Mouse (Mus musculus): ENCODE measurements around the gene Usp11. TPM values are rescaled to one million over a fixed set of nuclear protein-coding genes. Genes with fewer than 3 reads are reported as not detected.
A peak's percentile ranks its signal among the peaks of the same experiment; 100 is the strongest.
"Not testable (repeated sequence)": the region's sequence is repeated elsewhere in the genome, so short reads cannot be mapped to it uniquely, and the experiment has no call there.

Usp11 gene
- polyA plus RNA-seq, 1 experiment from 2014 or later: 27.4 TPM

DNA sequence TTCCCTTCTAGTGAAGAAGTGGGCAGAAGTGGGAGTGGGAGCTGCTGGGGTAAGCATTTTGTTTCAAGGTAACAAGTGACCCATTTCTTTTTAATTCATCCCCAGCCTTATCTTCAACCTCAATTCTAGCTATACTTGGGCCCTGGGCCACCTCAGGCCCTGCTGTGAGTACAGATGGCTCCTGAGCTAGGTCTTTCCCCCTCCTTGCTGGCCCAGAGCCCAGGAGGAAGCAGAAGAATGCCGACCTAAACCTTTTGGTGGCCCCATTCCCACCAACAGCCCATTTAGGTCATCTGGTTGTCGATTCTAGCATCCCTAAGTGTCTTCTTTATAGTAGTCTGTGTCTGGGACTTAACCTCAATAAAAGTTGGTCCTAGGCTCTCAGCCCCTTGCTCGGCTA is 12.1 kb upstream of the Usp11 start:
- H3K9me3 ChIP-seq (replicated peaks): no peaks in the 10 kb centered on the region
- no peak overlapping the region for H3K27ac ChIP-seq
- H3K4me1 ChIP-seq (replicated peaks): peaks cover 18% of the 10 kb centered on the region
- H3K4me2 ChIP-seq: no peak overlapping the region
- H3K4me3 ChIP-seq: no peak overlapping the region
- 46% methylated on average over 3 of the region's 3 CpGs for WGBS
- no peaks in the 10 kb centered on the region for H3K27me3 ChIP-seq
- peaks cover 30% of the 10 kb centered on the region; the same call in 1 of the 2 replicates for H3K36me3 ChIP-seq
- H3K9ac ChIP-seq: no peak overlapping the region
- ATAC-seq (replicated peaks; ENCODE audit: insufficient number of reproducible peaks, insufficient read depth, low FRiP score, low read depth): no peak

GRCm38 (mm10) chrX:20692616-20693015 is 11.1 kb upstream of the Usp11 start:
- Histone ChIP-seq H3K27ac (no peak overlapping the region), H3K9ac (no peak overlapping the region), H3K36me3 (peaks cover 40% of the 10 kb centered on the region; the same call in 1 of the 2 replicates), H3K4me1 (replicated peaks) (peaks cover 15% of the 10 kb centered on the region), H3K27me3 (no peaks in the 10 kb centered on the region), H3K4me3 (no peak overlapping the region), H3K4me2 (no peak overlapping the region), H3K9me3 (replicated peaks) (no peaks in the 10 kb centered on the region)
- 73% methylated on average over 1 of the region's 1 CpGs for WGBS
- ATAC-seq (replicated peaks; ENCODE audit: insufficient number of reproducible peaks, insufficient read depth, low FRiP score, low read depth): no peak

GRCm38 (mm10) chrX:20695842-20696241 is 7.9 kb upstream of the Usp11 start:
- ATAC-seq (replicated peaks; ENCODE audit: insufficient number of reproducible peaks, insufficient read depth, low FRiP score, low read depth): no peak
- peaks cover 50% of the 10 kb centered on the region; the same call in 1 of the 2 replicates for H3K36me3 ChIP-seq
- no peaks in the 10 kb centered on the region for H3K9me3 ChIP-seq (replicated peaks)

GRCm38 (mm10) chrX:20704295-20705082 is 783 bp downstream of the Usp11 start:
- H3K27me3 ChIP-seq: no peaks in the 10 kb centered on the region
- H3K9ac ChIP-seq: peak overlapping the region; percentile 60
- H3K9me3 ChIP-seq (replicated peaks): no peaks in the 10 kb centered on the region
- ATAC-seq (replicated peaks; ENCODE audit: insufficient number of reproducible peaks, insufficient read depth, low FRiP score, low read depth): peak; percentile 96
- H3K36me3 ChIP-seq: no peaks in the 10 kb centered on the region
- WGBS: 14% methylated on average over 32 of the region's 32 CpGs
- H3K4me3 ChIP-seq: peak overlapping the region; percentile 60
- H3K27ac ChIP-seq: peak overlapping the region; percentile 92
- H3K4me2 ChIP-seq: peak overlapping the region; percentile 59
- no peaks in the 10 kb centered on the region for H3K4me1 ChIP-seq (replicated peaks)

More at GRCm38 (mm10) chrX:20695842-20696241, 7.9 kb upstream of the Usp11 start:
- H3K4me1 ChIP-seq (replicated peaks): peaks cover 2% of the 10 kb centered on the region; the same call in 1 of the 2 replicates
- no peaks in the 10 kb centered on the region for H3K27me3 ChIP-seq
- no peak overlapping the region for H3K27ac ChIP-seq
- no peak overlapping the region for H3K9ac ChIP-seq
- no peak overlapping the region for H3K4me2 ChIP-seq
- H3K4me3 ChIP-seq: no peak overlapping the region
- 66% methylated on average over 4 of the region's 4 CpGs for WGBS

DNA sequence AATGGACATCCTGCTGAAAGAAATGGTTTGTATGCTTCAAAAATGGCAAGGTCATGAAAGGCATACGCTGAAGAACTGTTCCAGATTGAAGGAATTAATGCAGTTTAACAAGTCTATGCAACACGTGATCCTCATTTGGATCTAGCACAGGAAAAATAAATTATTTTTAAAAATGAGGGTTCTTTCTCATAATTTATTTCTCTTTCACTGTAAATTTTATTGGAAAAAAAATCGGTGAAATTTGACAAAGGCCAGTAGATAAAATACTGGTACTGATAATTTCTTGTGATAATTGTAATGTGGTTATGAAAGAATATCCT is 1.3 kb downstream of the Usp11 start:
- WGBS: 22% methylated on average over 3 of the region's 3 CpGs
- no peaks in the 10 kb centered on the region for H3K9me3 ChIP-seq (replicated peaks)
- H3K4me3 ChIP-seq: peak overlapping the region; percentile 60
- H3K9ac ChIP-seq: no peak overlapping the region
- no peaks in the 10 kb centered on the region for H3K36me3 ChIP-seq
- peak overlapping the region; percentile 49 for H3K4me2 ChIP-seq
- ATAC-seq (replicated peaks; ENCODE audit: insufficient number of reproducible peaks, insufficient read depth, low FRiP score, low read depth): no peak
- peak overlapping the region; percentile 92; the same call in 1 of the 2 replicates for H3K27ac ChIP-seq
- no peaks in the 10 kb centered on the region for H3K4me1 ChIP-seq (replicated peaks)
- H3K27me3 ChIP-seq: no peaks in the 10 kb centered on the region

GRCm38 (mm10) chrX:20728681-20729080 is 25.0 kb downstream of the Usp11 start:
- no peak overlapping the region for H3K9ac ChIP-seq
- no peak overlapping the region for H3K4me2 ChIP-seq
- no peak overlapping the region for H3K27ac ChIP-seq
- H3K4me1 ChIP-seq (replicated peaks): no peaks in the 10 kb centered on the region
- no peaks in the 10 kb centered on the region for H3K27me3 ChIP-seq
- H3K36me3 ChIP-seq: no peaks in the 10 kb centered on the region
- no peak overlapping the region for H3K4me3 ChIP-seq
- no peaks in the 10 kb centered on the region for H3K9me3 ChIP-seq (replicated peaks)
- no peak for ATAC-seq (replicated peaks; ENCODE audit: insufficient number of reproducible peaks, insufficient read depth, low FRiP score, low read depth)
- WGBS: 72% methylated on average over 5 of the region's 5 CpGs

- H3K4me3 ChIP-seq; H3K36me3 ChIP-seq; ATAC-seq (replicated peaks; ENCODE audit: insufficient number of reproducible peaks, insufficient read depth, low FRiP score, low read depth); H3K9me3 ChIP-seq (replicated peaks); H3K9ac ChIP-seq; H3K27ac ChIP-seq; H3K4me1 ChIP-seq (replicated peaks); H3K27me3 ChIP-seq: not testable (repeated sequence)
- peak overlapping the region; percentile 8; the same call in 1 of the 2 replicates for H3K4me2 ChIP-seq
- WGBS: 46% methylated on average over 10 of the region's 10 CpGs
Observed at GRCm38 (mm10) chrX:20730048-20730447, 26.3 kb downstream of the Usp11 start.

DNA sequence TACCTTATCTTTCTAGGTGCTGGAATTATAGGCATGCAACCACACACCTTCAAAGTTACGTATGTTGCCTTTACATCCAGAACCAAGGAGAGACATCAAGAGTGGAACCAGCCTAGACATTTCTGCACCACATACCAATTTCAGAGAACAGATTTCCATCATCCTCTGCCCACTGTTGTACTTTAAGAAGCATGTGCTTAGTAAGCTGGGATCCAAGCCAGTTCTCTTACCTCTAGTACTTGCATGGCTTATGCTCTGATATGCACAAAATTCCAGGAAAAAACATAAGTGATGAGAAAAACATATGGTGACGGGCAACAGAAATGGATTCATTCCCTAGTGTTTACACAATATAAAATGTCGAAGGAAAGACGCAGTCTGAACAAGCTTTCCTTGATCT is 32.8 kb downstream of the Usp11 start:
- WGBS: 73% methylated on average over 4 of the region's 4 CpGs

GRCm38 (mm10) chrX:20748829-20749228 is 45.1 kb downstream of the Usp11 start:
- no peaks in the 10 kb centered on the region for H3K4me1 ChIP-seq (replicated peaks)
- no peak overlapping the region for H3K27ac ChIP-seq
- WGBS: 81% methylated on average over 2 of the region's 2 CpGs
- ATAC-seq (replicated peaks; ENCODE audit: insufficient number of reproducible peaks, insufficient read depth, low FRiP score, low read depth): no peak
- no peaks in the 10 kb centered on the region for H3K9me3 ChIP-seq (replicated peaks)
- H3K9ac ChIP-seq: no peak overlapping the region
- H3K4me2 ChIP-seq: no peak overlapping the region
- no peaks in the 10 kb centered on the region for H3K27me3 ChIP-seq
- H3K4me3 ChIP-seq: no peak overlapping the region
- no peaks in the 10 kb centered on the region for H3K36me3 ChIP-seq

More for the DNA sequence above, 32.8 kb downstream of the Usp11 start:
- Histone ChIP-seq H3K9me3 (replicated peaks) (no peaks in the 10 kb centered on the region), H3K9ac (no peak overlapping the region), H3K36me3 (no peaks in the 10 kb centered on the region), H3K4me1 (replicated peaks) (no peaks in the 10 kb centered on the region), H3K27me3 (no peaks in the 10 kb centered on the region), H3K4me3 (no peak overlapping the region), H3K4me2 (no peak overlapping the region), H3K27ac (no peak overlapping the region)
- no peak for ATAC-seq (replicated peaks; ENCODE audit: insufficient number of reproducible peaks, insufficient read depth, low FRiP score, low read depth)

DNA sequence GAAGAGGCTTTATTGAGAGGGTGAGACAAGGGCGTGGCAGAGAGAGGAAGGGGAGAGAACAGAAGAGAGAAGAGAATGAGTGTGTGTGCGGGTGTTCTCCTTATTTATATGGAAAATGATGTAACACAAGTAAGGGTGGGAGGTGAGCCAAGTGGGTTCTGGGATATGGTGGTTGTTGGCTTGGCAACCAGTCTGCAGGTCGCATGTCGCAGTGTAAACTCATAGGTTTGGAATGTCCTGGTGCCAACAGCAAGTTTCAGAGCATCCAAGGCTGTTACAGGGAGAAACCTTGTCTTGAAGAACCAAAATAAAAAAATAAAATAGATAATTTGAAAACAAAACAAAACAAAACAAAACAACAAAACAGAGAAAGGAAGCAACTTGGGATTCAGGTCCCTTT is 57.5 kb downstream of the Usp11 start:
- WGBS: 66% methylated on average over 4 of the region's 4 CpGs
- Histone ChIP-seq H3K36me3 (no peaks in the 10 kb centered on the region), H3K27ac (no peak overlapping the region), H3K27me3 (no peaks in the 10 kb centered on the region), H3K4me3 (no peak overlapping the region), H3K9ac (no peak overlapping the region), H3K4me1 (replicated peaks) (no peaks in the 10 kb centered on the region), H3K4me2 (no peak overlapping the region), H3K9me3 (replicated peaks) (no peaks in the 10 kb centered on the region)
- ATAC-seq (replicated peaks; ENCODE audit: insufficient number of reproducible peaks, insufficient read depth, low FRiP score, low read depth): no peak
